Mouse (Mus musculus) hindbrain, embryonic 14.5 days (tissue): ENCODE results near the gene Slc6a13. TPM values are rescaled to one million over a fixed set of nuclear protein-coding genes. Genes with fewer than 3 reads are reported as not detected.

ENCODE experiments used
- ATAC-seq: fragments of 200-750 bp; cut with Nextera tagmentation; 2 replicates; pipeline ENCODE4 v1.8.0; 2017; ENCODE audit warnings: moderate number of reproducible peaks, mild to moderate bottlenecking, moderate TSS enrichment, moderate library complexity; ENCODE audit not compliant: low FRiP score
- DNase-seq: peaks from one replicate; pipeline ENCODE4 v3.0.0-alpha.2; 2015; ENCODE audit warnings: low spot score
- H3K27ac ChIP-seq: fragments of 300-500 bp; sonication (generic); 2 replicates; pipeline ENCODE4 v1.5.1; 2014; ENCODE audit warnings: mild to moderate bottlenecking, moderate library complexity
- H3K27me3 ChIP-seq: fragments of 300-500 bp; sonication (generic); 2 replicates; pipeline ENCODE4 v1.6.1; 2014; ENCODE audit warnings: mild to moderate bottlenecking, low read length, mixed read lengths; ENCODE audit not compliant: control insufficient read depth, insufficient read depth
- H3K36me3 ChIP-seq: fragments of 300-500 bp; sonication (generic); replicated peaks from 2 replicates; pipeline ENCODE4 v1.6.1; 2014; ENCODE audit not compliant: control insufficient read depth, insufficient read depth
- H3K4me1 ChIP-seq: fragments of 300-500 bp; sonication (generic); replicated peaks from 2 replicates; pipeline ENCODE4 v1.6.1; 2014; ENCODE audit warnings: antibody characterized with exemption, low read length, mixed read lengths; ENCODE audit not compliant: control insufficient read depth, insufficient read depth
- H3K4me2 ChIP-seq: fragments of 300-500 bp; sonication (generic); replicated peaks from 2 replicates; pipeline ENCODE4 v1.6.1; 2014; ENCODE audit warnings: mild to moderate bottlenecking, moderate library complexity
- H3K4me3 ChIP-seq: fragments of 300-500 bp; sonication (generic); replicated peaks from 2 replicates; pipeline ENCODE4 v1.5.1; 2014; ENCODE audit warnings: mild to moderate bottlenecking, low read length
- H3K9ac ChIP-seq: fragments of 300-500 bp; sonication (generic); 2 replicates; pipeline ENCODE4 v1.6.1; 2014
- H3K9me3 ChIP-seq: fragments of 300-500 bp; sonication (generic); 2 replicates; pipeline ENCODE4 v1.6.1; 2016; ENCODE audit warnings: low read length; ENCODE audit not compliant: control insufficient read depth
- WGBS: fragments of 180-500 bp; shearing (Covaris S2); extraction: QIAGEN DNeasy Blood & Tissue Kit; methylation state at CpG from one replicate; pipeline ENCODE4 v1.1.7; 2014; 5-methylcytosine and 5-hydroxymethylcytosine counted together
- microRNA-seq: library from miRNA; unstranded; fragments of <30 nt; microRNA quantifications from one replicate; pipeline ENCODE4, GENCODE M21; 2016
- polyA plus RNA-seq: library from polyadenylated mRNA; unstranded; fragments of >200 nt; fragmentation: Nextera tagmentation; extraction: Ambion mirVana; gene quantifications from 2 replicates; pipeline ENCODE4 v1.2.1, GENCODE M21; 2014

Slc6a13 gene
- polyA plus RNA-seq, 1 experiment from 2014 or later = 49.6 TPM

GRCm38 (mm10) chr6:121380576-121380975 is 80.5 kb downstream of the Slc6a13 start:
- Histone ChIP-seq H3K36me3 (peaks cover 3% of the 10 kb centered on the region; the same call in 1 of the 2 replicates), H3K27me3 (no peaks in the 10 kb centered on the region), H3K27ac (no peak overlapping the region), H3K9me3 (no peaks in the 10 kb centered on the region), H3K4me1 (peaks cover 8% of the 10 kb centered on the region; the same call in 1 of the 2 replicates), H3K4me2 (no peak overlapping the region), H3K4me3 (no peak overlapping the region), H3K9ac (no peak overlapping the region)
- ATAC-seq (no peak), DNase-seq (no peak)
- 79% methylated on average over 8 of the region's 8 CpGs for WGBS

GRCm38 (mm10) chr6:121382071-121382470 is 82.0 kb downstream of the Slc6a13 start:
- Histone ChIP-seq H3K9me3 (no peaks in the 10 kb centered on the region), H3K27me3 (no peaks in the 10 kb centered on the region), H3K36me3 (0 out of 2 replicates have a peak, but pooled peaks cover 7% of the 10 kb centered on the region), H3K9ac (no peak overlapping the region), H3K4me2 (no peak overlapping the region), H3K4me3 (no peak overlapping the region), H3K4me1 (peaks cover 8% of the 10 kb centered on the region; the same call in 1 of the 2 replicates), H3K27ac (no peak overlapping the region)
- DNase-seq (no peak), ATAC-seq (no peak)
- 29% methylated on average over 10 of the region's 10 CpGs for WGBS

- DNase-seq (no peak), ATAC-seq (no peak)
- H3K27me3 ChIP-seq = no peaks in the 10 kb centered on the region
- H3K27ac ChIP-seq = no peak overlapping the region
- H3K9ac ChIP-seq = no peak overlapping the region
- H3K9me3 ChIP-seq = no peaks in the 10 kb centered on the region
- H3K4me3 ChIP-seq = no peak overlapping the region
- 89% methylated on average over 3 of the region's 3 CpGs for WGBS
- H3K4me2 ChIP-seq = no peak overlapping the region
- H3K36me3 ChIP-seq = 0 out of 2 replicates have a peak, but pooled peaks cover 7% of the 10 kb centered on the region
- H3K4me1 ChIP-seq = peaks cover 8% of the 10 kb centered on the region; the same call in 1 of the 2 replicates
These were observed 85.4 kb downstream of the Slc6a13 start for GRCm38 (mm10) chr6:121385397-121385796.

Small RNA genes within 50 kb of the gene (microRNA-seq; reads per million reads assigned to microRNA genes)
- gene Gm24855 = not detected

Other genes starting within 250 kb of the Slc6a13 start
- 44.6 and 49.4 TPM in 2 replicates for gene Mical3, start 169.2 kb upstream of the Slc6a13 start, polyA plus RNA-seq
- gene Pex26, start 116.6 kb upstream of the Slc6a13 start, polyA plus RNA-seq = 13.9 and 15.2 TPM in 2 replicates
- gene Tuba8, start 89.5 kb upstream of the Slc6a13 start, polyA plus RNA-seq = 1.0 and 1.4 TPM in 2 replicates
- gene Usp18, start 54.3 kb upstream of the Slc6a13 start, polyA plus RNA-seq = 0.59 and 2.2 TPM in 2 replicates
- gene Slc6a12, start 42.8 kb downstream of the Slc6a13 start, polyA plus RNA-seq = 1.2 and 1.6 TPM in 2 replicates
- gene Iqsec3, start 173.5 kb downstream of the Slc6a13 start, polyA plus RNA-seq = 17.3 and 19.7 TPM in 2 replicates